Mouse (Mus musculus): ENCODE data around the gene Igfbp4. TPM values are rescaled to one million over a fixed set of nuclear protein-coding genes. Genes with fewer than 3 reads are reported as not detected.

The Igfbp4 gene
- polyA plus RNA-seq, 1 experiment from 2014 or later = 151 TPM

DNA sequence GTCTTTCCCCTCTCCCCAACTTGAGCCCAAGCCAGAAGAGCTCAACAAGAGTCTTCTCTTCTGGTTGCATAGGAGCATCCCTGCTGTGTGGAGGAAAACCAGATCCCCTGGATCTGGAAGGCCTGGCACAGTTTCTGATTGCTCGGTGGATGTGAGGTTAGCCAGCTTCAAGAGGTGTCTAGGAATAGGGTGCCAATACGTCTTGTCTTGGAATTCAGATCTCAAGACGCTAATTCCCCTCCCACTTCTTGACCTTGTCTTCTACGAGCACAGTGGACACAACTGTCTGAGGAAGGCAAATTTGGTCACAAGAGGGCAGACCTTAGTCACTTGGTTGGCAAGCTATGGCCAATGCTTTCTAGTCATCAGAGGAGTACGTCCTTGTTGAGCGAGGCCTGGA lies 2.6 kb downstream of the Igfbp4 start:
- no peak overlapping the region for H3K4me3 ChIP-seq (replicated peaks)
- no peaks in the 10 kb centered on the region for H3K27me3 ChIP-seq (replicated peaks)
- no peak for ATAC-seq (ENCODE audit: low FRiP score)
- 85% methylated on average over 6 of the region's 6 CpGs for whole genome bisulfite sequencing
- peaks cover 39% of the 10 kb centered on the region for H3K4me1 ChIP-seq
- H3K9me3 ChIP-seq (replicated peaks) = no peaks in the 10 kb centered on the region
- H3K27ac ChIP-seq (replicated peaks) = no peak overlapping the region
- H3K36me3 ChIP-seq = no peaks in the 10 kb centered on the region
- no peak overlapping the region for H3K9ac ChIP-seq (replicated peaks)
- H3K4me2 ChIP-seq = no peak overlapping the region

DNA sequence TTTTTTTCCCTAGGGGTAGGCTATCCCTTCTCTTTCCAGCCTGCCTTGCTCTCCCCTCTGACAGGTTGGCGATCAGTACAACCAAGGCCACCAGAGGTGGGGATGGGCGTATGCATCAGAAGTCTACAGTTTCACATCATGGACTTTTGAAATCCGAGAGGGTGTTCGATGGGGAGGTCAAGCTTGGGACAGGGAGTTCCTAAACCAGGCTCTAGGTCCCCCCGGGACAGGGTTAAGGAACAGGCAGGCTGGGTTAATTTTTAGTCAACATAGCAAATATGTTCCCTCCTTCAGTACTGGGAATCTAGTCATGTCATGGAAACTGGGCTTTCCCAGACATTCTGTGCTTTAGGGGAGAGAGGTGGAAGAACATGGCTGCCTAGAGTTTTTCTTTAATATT lies 3.3 kb downstream of the Igfbp4 start:
- no peak for ATAC-seq (ENCODE audit: low FRiP score)
- 91% methylated on average over 5 of the region's 5 CpGs for WGBS
- H3K4me2 ChIP-seq = no peak overlapping the region
- no peak overlapping the region for H3K4me3 ChIP-seq (replicated peaks)
- no peaks in the 10 kb centered on the region for H3K27me3 ChIP-seq (replicated peaks)
- no peaks in the 10 kb centered on the region for H3K9me3 ChIP-seq (replicated peaks)
- no peak overlapping the region for H3K9ac ChIP-seq (replicated peaks)
- H3K4me1 ChIP-seq = peaks cover 39% of the 10 kb centered on the region
- no peak overlapping the region for H3K27ac ChIP-seq (replicated peaks)
- H3K36me3 ChIP-seq = no peaks in the 10 kb centered on the region; the same call in none of the 2 replicates

DNA sequence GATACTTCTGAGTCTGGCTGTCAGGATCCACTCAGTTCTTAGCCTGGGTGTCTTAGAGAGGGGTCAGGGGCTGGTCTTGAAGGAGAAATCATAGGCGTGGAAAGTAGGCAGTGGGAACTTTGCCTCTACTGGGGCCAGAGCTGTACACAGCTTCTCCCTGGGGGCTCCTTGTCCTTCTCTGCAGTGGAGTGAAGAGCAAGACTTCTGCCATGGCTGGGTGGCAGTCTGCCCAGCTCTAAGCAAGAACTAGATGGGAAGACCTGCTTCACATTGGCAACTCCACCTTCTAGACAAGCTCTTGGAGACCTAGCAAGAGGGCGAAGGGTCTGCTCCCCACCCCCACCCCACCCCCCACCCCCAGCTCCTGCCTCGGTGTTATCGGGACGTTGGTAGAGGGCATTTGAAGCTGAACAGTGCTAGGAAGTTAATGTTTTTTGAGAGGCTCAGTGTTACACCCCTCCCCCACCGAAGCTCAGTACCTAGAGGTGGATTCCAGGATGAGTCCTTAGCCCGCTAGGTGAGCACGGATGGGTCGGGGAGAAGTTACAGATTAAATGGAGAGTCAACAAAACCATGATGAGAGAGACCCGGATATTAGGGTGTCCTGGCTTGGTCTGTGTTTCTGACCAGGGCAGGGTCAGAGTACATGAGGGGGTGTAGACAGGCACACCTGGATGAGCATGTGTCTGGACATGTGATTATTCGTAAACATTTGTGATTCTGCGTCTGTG lies 4.3 kb downstream of the Igfbp4 start:
- Histone ChIP-seq H3K36me3 (no peaks in the 10 kb centered on the region; the same call in none of the 2 replicates), H3K4me1 (peaks cover 34% of the 10 kb centered on the region), H3K27me3 (replicated peaks) (no peaks in the 10 kb centered on the region), H3K9ac (replicated peaks) (no peak overlapping the region), H3K27ac (replicated peaks) (no peak overlapping the region), H3K4me2 (no peak overlapping the region), H3K4me3 (replicated peaks) (no peak overlapping the region), H3K9me3 (replicated peaks) (no peaks in the 10 kb centered on the region)
- ATAC-seq (ENCODE audit: low FRiP score) = no peak
- WGBS = 90% methylated on average over 12 of the region's 12 CpGs

DNA sequence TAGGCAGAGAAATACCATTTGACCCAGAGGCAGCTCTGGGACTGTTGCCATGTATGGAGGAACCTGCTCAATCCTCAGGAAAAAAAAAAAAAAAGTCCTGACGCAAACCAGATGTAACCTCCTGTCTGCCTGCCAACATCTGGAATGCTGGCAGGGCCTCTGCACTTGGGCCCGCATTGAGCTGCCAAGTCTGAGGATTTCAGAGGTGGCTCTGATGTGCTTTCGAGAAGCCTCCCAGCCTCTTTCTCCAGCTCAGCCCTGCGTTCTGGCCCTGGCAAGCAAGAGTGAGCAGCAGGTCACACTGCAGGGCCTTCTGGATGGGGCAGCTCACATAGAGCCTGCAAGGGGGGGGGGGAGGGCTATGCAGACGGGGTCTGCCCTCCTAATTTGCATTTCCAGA lies 6.1 kb downstream of the Igfbp4 start:
- WGBS = 43% methylated on average over 5 of the region's 5 CpGs
- peak overlapping the region; percentile 56 for H3K27ac ChIP-seq (replicated peaks)
- no peak for ATAC-seq (ENCODE audit: low FRiP score)
- H3K9ac ChIP-seq (replicated peaks) = 0 out of 2 replicates have a peak overlapping the region, but pooled peaks have one; percentile 17
- no peaks in the 10 kb centered on the region for H3K9me3 ChIP-seq (replicated peaks)
- H3K27me3 ChIP-seq (replicated peaks) = no peaks in the 10 kb centered on the region
- H3K36me3 ChIP-seq = no peaks in the 10 kb centered on the region; the same call in none of the 2 replicates
- H3K4me3 ChIP-seq (replicated peaks) = no peak overlapping the region
- H3K4me2 ChIP-seq = no peak overlapping the region
- peaks cover 16% of the 10 kb centered on the region for H3K4me1 ChIP-seq

DNA sequence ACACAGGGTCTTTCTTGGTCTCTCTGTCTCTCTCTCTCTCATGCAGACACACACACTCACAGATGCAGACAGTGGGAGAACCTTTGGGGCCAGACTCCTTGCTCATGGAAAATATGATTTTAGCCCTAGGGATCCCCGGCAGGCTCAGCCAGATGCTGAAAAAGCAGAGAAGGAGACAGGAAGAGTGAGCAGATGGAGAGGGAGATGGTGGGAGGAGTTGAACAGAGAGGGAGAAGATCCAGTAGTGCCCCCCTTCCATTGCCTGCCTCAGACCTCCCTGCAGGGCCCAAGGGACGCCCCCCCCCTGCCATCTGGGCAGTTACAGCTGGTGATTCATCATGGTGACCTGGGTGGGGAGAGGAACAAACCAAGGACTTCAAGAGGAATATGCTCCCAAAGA lies 6.6 kb downstream of the Igfbp4 start:
- ATAC-seq (ENCODE audit: low FRiP score) = no peak
- H3K36me3 ChIP-seq = no peaks in the 10 kb centered on the region; the same call in none of the 2 replicates
- 69% methylated on average over 2 of the region's 2 CpGs for WGBS
- H3K4me3 ChIP-seq (replicated peaks) = no peak overlapping the region
- peak overlapping the region; percentile 56 for H3K27ac ChIP-seq (replicated peaks)
- no peaks in the 10 kb centered on the region for H3K9me3 ChIP-seq (replicated peaks)
- no peaks in the 10 kb centered on the region for H3K27me3 ChIP-seq (replicated peaks)
- no peak overlapping the region; the same call in 1 of the 2 replicates for H3K4me2 ChIP-seq
- H3K4me1 ChIP-seq = peaks cover 16% of the 10 kb centered on the region
- H3K9ac ChIP-seq (replicated peaks) = peak overlapping the region; percentile 17; the same call in 1 of the 2 replicates

DNA sequence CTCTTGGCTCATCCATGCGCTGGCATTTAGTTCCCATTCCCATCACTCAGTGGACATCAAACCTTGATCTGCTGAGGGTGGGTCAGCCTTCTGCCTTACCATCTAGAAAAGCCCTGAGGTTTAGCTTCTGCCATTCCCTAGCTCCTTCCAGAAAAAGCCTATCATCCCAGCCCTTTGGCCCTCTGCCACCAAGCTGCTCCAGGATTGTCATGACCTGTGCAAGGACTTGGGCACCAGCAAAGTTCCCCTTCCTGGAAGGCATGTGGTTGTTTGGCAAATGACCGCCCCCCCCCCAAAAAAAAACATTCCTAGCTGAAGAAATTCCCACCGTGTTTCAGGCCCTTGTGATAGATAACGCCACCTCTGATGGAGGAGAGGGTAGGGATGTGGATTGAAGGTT lies 14.1 kb downstream of the Igfbp4 start:
- WGBS = 69% methylated on average over 4 of the region's 4 CpGs
- H3K4me3 ChIP-seq (replicated peaks) = no peak overlapping the region
- peaks cover 10% of the 10 kb centered on the region for H3K4me1 ChIP-seq

DNA sequence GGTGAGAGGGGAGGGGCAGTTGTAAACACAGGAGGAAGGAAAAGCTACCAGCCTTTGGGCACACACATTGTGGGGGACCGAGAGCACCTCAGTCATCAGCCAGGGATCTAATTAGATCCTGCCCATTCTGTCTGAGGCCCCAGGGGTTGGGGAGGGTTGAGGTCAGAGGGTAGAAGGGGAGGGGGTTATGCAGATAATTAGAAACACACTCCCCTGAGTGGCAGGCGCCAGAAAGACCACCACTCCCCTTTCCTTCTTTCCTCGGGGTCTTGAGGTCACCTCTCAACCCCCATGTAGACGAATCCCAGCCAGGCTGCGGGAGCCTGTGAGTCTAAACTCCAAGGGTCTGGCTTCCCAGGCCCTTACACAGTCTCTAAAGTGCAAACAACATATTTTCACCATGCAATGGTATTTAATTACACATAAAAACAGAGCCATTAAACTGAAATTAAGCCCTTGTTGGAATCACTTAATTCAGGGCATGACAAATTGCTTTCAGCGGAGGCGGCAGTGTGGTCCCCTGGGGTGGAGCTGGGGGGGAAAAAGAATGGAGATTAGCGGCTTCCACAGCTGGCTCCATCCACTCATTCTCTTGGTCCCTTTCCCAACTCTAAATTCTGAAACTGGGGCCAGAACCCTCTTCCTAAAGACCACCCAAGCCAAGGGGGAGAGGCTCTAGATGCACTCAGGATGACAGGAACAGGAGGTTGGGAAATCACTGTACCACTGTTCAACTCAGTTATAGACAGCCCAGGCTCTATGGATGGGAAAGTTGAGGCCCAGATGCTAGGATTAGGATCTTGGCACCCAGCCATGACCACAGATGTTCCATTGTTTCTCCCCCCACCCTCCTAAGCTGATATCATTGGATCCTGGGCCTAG lies 14.8 kb downstream of the Igfbp4 start:
- Histone ChIP-seq H3K9me3 (replicated peaks) (no peaks in the 10 kb centered on the region), H3K36me3 (no peaks in the 10 kb centered on the region; the same call in 1 of the 2 replicates), H3K9ac (replicated peaks) (no peak overlapping the region), H3K4me1 (peaks cover 10% of the 10 kb centered on the region), H3K4me3 (replicated peaks) (no peak overlapping the region), H3K27ac (replicated peaks) (no peak overlapping the region; the same call in 1 of the 2 replicates), H3K4me2 (no peak overlapping the region), H3K27me3 (replicated peaks) (no peaks in the 10 kb centered on the region)
- WGBS = 4% methylated on average over 8 of the region's 8 CpGs
- no peak for ATAC-seq (ENCODE audit: low FRiP score)

More for the DNA sequence above, 14.1 kb downstream of the Igfbp4 start:
- no peaks in the 10 kb centered on the region; the same call in 1 of the 2 replicates for H3K36me3 ChIP-seq
- H3K9ac ChIP-seq (replicated peaks) = no peak overlapping the region
- no peak for ATAC-seq (ENCODE audit: low FRiP score)
- H3K27ac ChIP-seq (replicated peaks) = no peak overlapping the region
- H3K27me3 ChIP-seq (replicated peaks) = no peaks in the 10 kb centered on the region
- no peaks in the 10 kb centered on the region for H3K9me3 ChIP-seq (replicated peaks)
- no peak overlapping the region for H3K4me2 ChIP-seq

DNA sequence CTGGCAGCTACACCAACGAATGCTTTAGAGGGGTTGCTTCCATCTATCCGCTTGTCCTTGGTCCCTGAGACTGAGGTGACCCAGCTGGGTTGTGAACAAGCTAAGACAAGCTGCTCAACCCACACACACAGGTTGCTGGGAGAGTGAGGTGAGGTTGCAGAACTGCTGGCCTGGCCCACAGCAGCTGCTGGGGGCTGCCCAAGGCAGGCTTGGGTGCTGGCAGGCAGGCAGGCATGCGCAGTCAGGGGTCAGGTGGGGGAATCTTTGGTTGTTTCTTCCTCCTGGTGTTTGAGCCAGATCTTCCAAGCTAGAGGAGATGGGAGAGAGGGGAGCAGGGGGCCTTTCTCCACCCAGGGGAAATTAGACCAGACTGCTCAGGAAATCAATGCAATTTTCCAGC lies 19.4 kb downstream of the Igfbp4 start:
- no peak for ATAC-seq (ENCODE audit: low FRiP score)
- H3K4me3 ChIP-seq (replicated peaks) = no peak overlapping the region
- H3K4me1 ChIP-seq = peaks cover 8% of the 10 kb centered on the region
- H3K4me2 ChIP-seq = no peak overlapping the region
- WGBS = 90% methylated on average over 3 of the region's 3 CpGs
- H3K27me3 ChIP-seq (replicated peaks) = no peaks in the 10 kb centered on the region
- H3K9ac ChIP-seq (replicated peaks) = no peak overlapping the region
- no peak overlapping the region for H3K27ac ChIP-seq (replicated peaks)
- no peaks in the 10 kb centered on the region for H3K36me3 ChIP-seq
- H3K9me3 ChIP-seq (replicated peaks) = no peaks in the 10 kb centered on the region

DNA sequence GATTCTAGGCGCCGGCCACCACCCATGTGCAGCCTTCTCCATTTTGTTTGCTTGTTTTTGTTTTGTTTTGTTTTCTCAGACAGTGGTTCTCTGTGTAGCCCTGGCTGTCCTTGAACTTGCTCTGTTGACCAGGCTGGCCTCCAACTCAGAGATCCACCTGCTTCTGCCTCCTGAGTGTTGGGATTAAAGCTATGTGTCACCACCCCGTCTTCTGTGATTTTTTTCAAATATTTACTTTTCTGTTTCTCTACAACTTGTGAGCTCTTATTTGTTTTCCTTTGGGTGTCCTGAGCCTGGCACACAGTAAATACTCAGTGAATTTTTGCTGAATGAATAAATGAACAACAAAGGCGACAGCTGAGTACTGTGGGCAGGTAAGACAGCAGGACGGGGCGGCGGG lies 21.6 kb downstream of the Igfbp4 start:
- Histone ChIP-seq H3K9me3 (replicated peaks) (no peaks in the 10 kb centered on the region), H3K9ac (replicated peaks) (no peak overlapping the region), H3K27me3 (replicated peaks) (no peaks in the 10 kb centered on the region), H3K36me3 (no peaks in the 10 kb centered on the region), H3K27ac (replicated peaks) (no peak overlapping the region), H3K4me1 (peaks cover 3% of the 10 kb centered on the region; the same call in 1 of the 2 replicates), H3K4me3 (replicated peaks) (no peak overlapping the region), H3K4me2 (no peak overlapping the region)
- ATAC-seq (ENCODE audit: low FRiP score) = no peak
- 91% methylated on average over 7 of the region's 7 CpGs for WGBS

DNA sequence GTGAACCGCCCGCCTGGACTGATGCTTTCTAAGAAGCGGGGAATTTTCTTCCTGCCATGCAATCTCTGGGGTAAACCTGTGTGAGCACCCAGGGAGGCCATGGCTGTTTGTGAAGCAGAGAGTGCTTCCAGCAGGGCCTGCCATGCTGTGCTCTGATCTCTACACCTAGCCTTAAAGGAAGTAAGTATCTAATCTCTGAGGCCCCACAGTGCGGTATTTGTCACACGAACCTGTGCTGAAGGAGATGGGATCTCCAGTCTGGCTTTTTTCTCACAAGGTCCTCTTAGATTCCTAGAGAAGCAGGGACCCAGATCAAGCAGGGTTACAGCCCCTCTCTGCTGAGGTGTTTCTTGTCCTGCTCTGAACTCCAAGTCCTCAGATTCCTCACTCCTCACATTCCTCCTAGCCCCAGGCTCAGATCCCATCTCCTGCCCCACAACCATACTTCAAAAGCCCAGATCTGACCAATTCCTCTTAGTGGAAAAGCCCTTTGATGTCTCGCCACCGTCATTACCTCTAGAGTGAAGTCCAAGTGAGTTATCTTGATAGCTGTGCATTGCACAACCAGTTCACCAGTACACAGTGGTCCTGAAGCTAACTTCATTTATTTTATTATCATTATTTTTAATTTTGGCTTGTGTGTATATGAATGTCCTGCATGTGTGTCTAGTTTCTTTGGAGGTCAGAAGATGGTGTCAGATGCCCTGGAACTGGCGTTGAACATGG lies 22.5 kb downstream of the Igfbp4 start:
- 58% methylated on average over 8 of the region's 8 CpGs for WGBS
- H3K4me1 ChIP-seq = peaks cover 3% of the 10 kb centered on the region; the same call in 1 of the 2 replicates
- no peaks in the 10 kb centered on the region for H3K9me3 ChIP-seq (replicated peaks)
- H3K27me3 ChIP-seq (replicated peaks) = no peaks in the 10 kb centered on the region
- H3K4me3 ChIP-seq (replicated peaks) = no peak overlapping the region
- no peak overlapping the region for H3K27ac ChIP-seq (replicated peaks)
- H3K9ac ChIP-seq (replicated peaks) = no peak overlapping the region
- no peak for ATAC-seq (ENCODE audit: low FRiP score)
- no peak overlapping the region for H3K4me2 ChIP-seq
- H3K36me3 ChIP-seq = no peaks in the 10 kb centered on the region

DNA sequence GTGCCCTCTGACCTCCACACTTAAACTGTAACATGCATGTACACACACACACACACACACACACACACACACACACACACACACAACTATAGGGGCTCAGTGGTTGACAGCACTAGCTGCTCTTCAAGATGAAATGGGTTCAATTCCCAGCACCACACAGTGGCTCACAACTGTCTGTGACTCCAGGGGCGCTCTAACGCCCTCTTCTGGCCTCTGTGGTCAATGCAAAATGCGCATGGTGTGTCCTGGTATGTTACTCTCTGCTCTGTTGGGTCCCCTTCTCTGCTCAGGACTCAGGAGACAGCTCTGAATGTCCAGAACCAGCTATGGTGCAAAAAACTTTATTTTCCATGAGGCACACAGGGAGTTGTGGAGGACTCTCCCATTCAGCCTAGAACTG lies 24.3 kb downstream of the Igfbp4 start:
- Histone ChIP-seq H3K4me2 (no peak overlapping the region), H3K27me3 (replicated peaks) (no peaks in the 10 kb centered on the region), H3K36me3 (no peaks in the 10 kb centered on the region), H3K4me1 (peaks cover 3% of the 10 kb centered on the region; the same call in 1 of the 2 replicates), H3K27ac (replicated peaks) (no peak overlapping the region), H3K9ac (replicated peaks) (no peak overlapping the region), H3K4me3 (replicated peaks) (no peak overlapping the region), H3K9me3 (replicated peaks) (no peaks in the 10 kb centered on the region)
- WGBS = 80% methylated on average over 3 of the region's 3 CpGs
- no peak for ATAC-seq (ENCODE audit: low FRiP score)

Measured in neural tube, embryonic 15.5 days (tissue).